Mouse (Mus musculus): ENCODE data around the gene Btbd9.

GRCm38 (mm10) chr17:30378221-30379010 lies 197.9 kb downstream of the Btbd9 start:
- no peak for TF ChIP-seq CTCF (IDR thresholded peaks at IDR 0.05 in 2 of 3, conservative IDR thresholded peaks at IDR 0.05 in 1 of 3; ENCODE audit: control insufficient read depth in 1 of 3, insufficient read depth in 1 of 3, low read depth in 2 of 3, low read length in 3 of 3, poor library complexity in 1 of 3, severe bottlenecking in 1 of 3)
- TF ChIP-seq RCOR1 (IDR thresholded peaks at IDR 0.05; ENCODE audit: low read depth, low read length) = no peak
- TF ChIP-seq SIN3A (IDR thresholded peaks at IDR 0.05; ENCODE audit: low read length) = no peak
- no peak for TF ChIP-seq POLR2A (IDR thresholded peaks at IDR 0.05; ENCODE audit: control insufficient read depth in 1 of 2, insufficient read depth in 1 of 2, low read depth in 1 of 2, low read length in 2 of 2, poor library complexity in 1 of 2)

All from MEL (cell line).